7 mouse cellular contexts compared by ENCODE assay signal in genomic region chr1:74397268-74397918, GRCm38 (mm10). TPM values are rescaled to one million over a fixed set of nuclear protein-coding genes. Genes with fewer than 3 reads are reported as not detected.
DNase-seq lines count a peak whose midpoint lies in the region; ATAC-seq and TF ChIP-seq lines count a peak whose summit lies in the region.

No protein-coding gene starts in this region.

- H3K27ac ChIP-seq in intestine, postnatal 0 days (ENCODE audit: low read depth, low read length), result peak overlapping the region; percentile 73
- H3K27ac ChIP-seq in midbrain, embryonic 12.5 days (replicated peaks), result peak overlapping the region; percentile 73
- peak overlapping the region; percentile 96 for H3K27ac ChIP-seq in small intestine, adult 2 months (ENCODE audit: insufficient read depth, low read depth, low read length)

- H3K27me3 ChIP-seq in intestine, postnatal 0 days (replicated peaks; ENCODE audit: control insufficient read depth, insufficient read depth, low read length), result no peaks in the 10 kb centered on the region
- H3K27me3 ChIP-seq in midbrain, embryonic 12.5 days, result no peaks in the 10 kb centered on the region
- H3K27me3 ChIP-seq in small intestine, adult 2 months (ENCODE audit: control insufficient read depth, insufficient read depth, low read length), result no peaks in the 10 kb centered on the region

- H3K9me3 ChIP-seq in intestine, postnatal 0 days (ENCODE audit: control insufficient read depth), result no peaks in the 10 kb centered on the region
- no peaks in the 10 kb centered on the region for H3K9me3 ChIP-seq in midbrain, embryonic 12.5 days

- peak; percentile 90 for ATAC-seq in intestine, postnatal 0 days
- peak; percentile 89 for ATAC-seq in midbrain, embryonic 12.5 days (ENCODE audit: low FRiP score, low read depth)

- peak; percentile 97 for TF ChIP-seq CTCF in intestine, postnatal 0 days (IDR thresholded peaks at IDR 0.05; ENCODE audit: low read depth)
- peak; percentile 77; the same call in 1 of the 2 replicates for TF ChIP-seq CTCF in small intestine, adult 2 months (IDR thresholded peaks at IDR 0.05; ENCODE audit: extremely low read depth, insufficient read length, insufficient replicate concordance, low read depth, low read length)

- peak overlapping the region; percentile 33 for H3K4me3 ChIP-seq in intestine, postnatal 0 days (ENCODE audit: low read depth, low read length)
- peak overlapping the region; percentile 44 for H3K4me3 ChIP-seq in midbrain, embryonic 12.5 days
- H3K4me3 ChIP-seq in small intestine, adult 2 months (ENCODE audit: low read depth, low read length), result peak overlapping the region; percentile 59

- peak overlapping the region; percentile 27 for H3K9ac ChIP-seq in intestine, postnatal 0 days (ENCODE audit: low read depth, low read length)
- H3K9ac ChIP-seq in midbrain, embryonic 12.5 days (replicated peaks), result peak overlapping the region; percentile 72

- peaks cover 23% of the 10 kb centered on the region for H3K36me3 ChIP-seq in intestine, postnatal 0 days (ENCODE audit: control insufficient read depth, insufficient read depth)
- peaks cover 19% of the 10 kb centered on the region for H3K36me3 ChIP-seq in midbrain, embryonic 12.5 days
- peaks cover 18% of the 10 kb centered on the region for H3K36me3 ChIP-seq in small intestine, adult 2 months (ENCODE audit: control insufficient read depth, insufficient read depth, low read length)

- peak; percentile 100 for DNase-seq in adrenal gland, adult 2 months
- peak; percentile 99 for DNase-seq in embryo, embryonic 9.5 days (ENCODE audit: extremely low spot score)
- DNase-seq in gastrocnemius, postnatal 4 days (ENCODE audit: low spot score in 2 of 2), result peak; percentile 98 to 99
- peak; percentile 97 for DNase-seq in left cerebral cortex, postnatal 4 days

- peak; percentile 85 for TF ChIP-seq POLR2A in small intestine, adult 2 months (IDR thresholded peaks at IDR 0.05; ENCODE audit: low read depth, low read length)

- intact Hi-C loops in left cerebral cortex, postnatal 4 days (cut with DNase I), result no loop called here

- under 1% methylated on average over 39 of the region's 41 CpGs for WGBS in intestine, postnatal 0 days
- under 1% methylated on average over 41 of the region's 41 CpGs for WGBS in midbrain, embryonic 12.5 days
- WGBS in small intestine, adult 2 months, result under 1% methylated on average over 41 of the region's 41 CpGs

- no peaks in the 10 kb centered on the region; the same call in 1 of the 2 replicates for H3K4me1 ChIP-seq in intestine, postnatal 0 days (replicated peaks; ENCODE audit: control insufficient read depth, insufficient read depth, low read length)
- H3K4me1 ChIP-seq in midbrain, embryonic 12.5 days, result peaks cover 18% of the 10 kb centered on the region
- peaks cover 9% of the 10 kb centered on the region for H3K4me1 ChIP-seq in small intestine, adult 2 months (ENCODE audit: control insufficient read depth, insufficient read depth, insufficient read length, low read length)

- peak overlapping the region; percentile 80 for H3K4me2 ChIP-seq in intestine, postnatal 0 days (replicated peaks; ENCODE audit: low read depth)
- peak overlapping the region; percentile 86 for H3K4me2 ChIP-seq in midbrain, embryonic 12.5 days (replicated peaks)

RNA-seq across cellular contexts. Expression of gene Ctdsp1, which starts 6.1 kb away (rescaled TPM):
- 100 to 1,000 TPM; 169 to 172 TPM for total RNA-seq in adrenal gland, adult 2 months (2021)
- polyA plus RNA-seq in adrenal gland, adult 2 months (2012; rRNA removed), result 195 and 226 TPM in 2 replicates
- total RNA-seq in gastrocnemius, postnatal 4 days (2021), result 100 to 1,000 TPM; 109 to 135 TPM
- polyA plus RNA-seq in intestine, postnatal 0 days (2015; fragmentation: Nextera tagmentation; extraction: Ambion mirVana), result 48.9 and 52.4 TPM in 2 replicates
- 10 to 100 TPM; 19.2 to 20.8 TPM for total RNA-seq in left cerebral cortex, postnatal 4 days (2021)
- 28.9 and 31.0 TPM in 2 replicates for polyA plus RNA-seq in midbrain, embryonic 12.5 days (2016; fragmentation: Nextera tagmentation; extraction: Ambion mirVana)
- polyA plus RNA-seq in small intestine, adult 2 months (2012; rRNA removed), result 58.4 and 177 TPM in 2 replicates

RNA-seq across cellular contexts. Expression of gene Vil1, which starts 11.8 kb away (rescaled TPM):
- 1 to 10 TPM in 1 of 2 experiments, under 1 TPM in 1; 0.95 to 1.1 TPM for total RNA-seq in adrenal gland, adult 2 months (2021)
- 0.13 and 0.20 TPM in 2 replicates for polyA plus RNA-seq in adrenal gland, adult 2 months (2012; rRNA removed)
- under 1 TPM; 0.13 to 0.66 TPM for total RNA-seq in gastrocnemius, postnatal 4 days (2021)
- 217 and 244 TPM in 2 replicates for polyA plus RNA-seq in intestine, postnatal 0 days (2015; fragmentation: Nextera tagmentation; extraction: Ambion mirVana)
- total RNA-seq in left cerebral cortex, postnatal 4 days (2021), result under 1 TPM; 0.72 to 0.81 TPM
- polyA plus RNA-seq in midbrain, embryonic 12.5 days (2016; fragmentation: Nextera tagmentation; extraction: Ambion mirVana), result 0.28 and 0.55 TPM in 2 replicates
- 198 and 892 TPM in 2 replicates for polyA plus RNA-seq in small intestine, adult 2 months (2012; rRNA removed)

RNA-seq across cellular contexts. Expression of gene Slc11a1, which starts 22.4 kb away (rescaled TPM):
- total RNA-seq in adrenal gland, adult 2 months (2021), result 10 to 100 TPM; 13.1 to 16.3 TPM
- polyA plus RNA-seq in adrenal gland, adult 2 months (2012; rRNA removed), result 39.4 and 50.7 TPM in 2 replicates
- total RNA-seq in gastrocnemius, postnatal 4 days (2021), result 1 to 10 TPM; 4.5 to 4.6 TPM
- 3.8 and 4.3 TPM in 2 replicates for polyA plus RNA-seq in intestine, postnatal 0 days (2015; fragmentation: Nextera tagmentation; extraction: Ambion mirVana)
- total RNA-seq in left cerebral cortex, postnatal 4 days (2021), result 1 to 10 TPM; 1.2 to 2.2 TPM
- polyA plus RNA-seq in midbrain, embryonic 12.5 days (2016; fragmentation: Nextera tagmentation; extraction: Ambion mirVana), result 2.3 and 2.4 TPM in 2 replicates
- polyA plus RNA-seq in small intestine, adult 2 months (2012; rRNA removed), result 12.7 and 17.9 TPM in 2 replicates

RNA-seq across cellular contexts. Expression of gene Catip, which starts 35.5 kb away (rescaled TPM):
- total RNA-seq in adrenal gland, adult 2 months (2021), result under 1 TPM; 0.29 to 0.69 TPM
- polyA plus RNA-seq in adrenal gland, adult 2 months (2012; rRNA removed), result 0.24 and 0.51 TPM in 2 replicates
- total RNA-seq in gastrocnemius, postnatal 4 days (2021), result under 1 TPM; 0.23 to 0.25 TPM
- 0.25 and 0.33 TPM in 2 replicates for polyA plus RNA-seq in intestine, postnatal 0 days (2015; fragmentation: Nextera tagmentation; extraction: Ambion mirVana)
- total RNA-seq in left cerebral cortex, postnatal 4 days (2021), result 1 to 10 TPM in 1 of 2 experiments, under 1 TPM in 1; 0.74 to 1.1 TPM
- polyA plus RNA-seq in midbrain, embryonic 12.5 days (2016; fragmentation: Nextera tagmentation; extraction: Ambion mirVana), result 0.58 and 0.66 TPM in 2 replicates
- 0.05 and 0.39 TPM in 2 replicates for polyA plus RNA-seq in small intestine, adult 2 months (2012; rRNA removed)

Comparison
In these comparisons a context has a peak if more than half of its experiments do, and no peak if none do; other contexts are left out.
1. Peak in every context shown above with its lines: DNase-seq, ATAC-seq, H3K4me3 ChIP-seq and H3K27ac ChIP-seq.
2. RNA of gene Vil1, which starts 11.8 kb away (polyA plus RNA-seq): 198 to 892 TPM in small intestine, adult 2 months and 217 to 244 TPM in intestine, postnatal 0 days; 0.28 to 0.55 TPM in midbrain, embryonic 12.5 days and 0.13 to 0.20 TPM in adrenal gland, adult 2 months; every median in the first group is over 100 times any median in the second.